Mouse (Mus musculus): Measurements from ENCODE around the gene Zfp868.

DNA sequence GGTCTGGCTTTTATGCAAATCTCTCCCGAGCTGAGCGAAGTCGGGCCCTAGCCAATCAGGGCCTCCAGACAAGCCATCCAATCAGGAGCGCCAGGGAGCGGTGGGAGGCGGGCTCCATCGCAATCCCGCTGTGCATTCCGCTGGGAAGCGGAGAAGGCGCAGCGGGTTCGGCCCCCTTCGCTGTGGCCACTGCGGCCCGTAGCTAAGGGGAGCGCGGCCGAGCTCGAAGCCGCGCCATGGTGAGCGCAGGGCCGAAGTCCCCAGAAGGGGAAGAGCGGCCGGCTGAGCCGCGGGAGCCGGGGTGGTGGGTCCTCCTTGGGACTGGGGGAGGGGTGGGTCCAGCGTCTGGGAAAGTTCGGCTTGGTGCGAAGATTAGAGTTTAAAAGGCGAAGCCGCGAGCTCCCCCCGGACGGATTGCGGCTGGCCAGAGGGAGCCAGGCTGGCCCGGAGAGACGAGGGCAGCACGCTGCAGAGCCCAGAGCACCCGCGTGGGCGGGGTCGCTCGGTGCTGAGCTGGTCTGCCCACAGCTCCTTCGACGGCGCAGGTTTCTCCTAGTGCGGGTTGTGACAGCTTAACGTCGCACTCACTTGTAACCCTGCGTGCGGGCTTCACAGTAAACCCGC lies 29.1 kb upstream of the Zfp868 start, which contains the start of gene Zfp964:
- TF ChIP-seq POLR2A (IDR thresholded peaks at IDR 0.05; ENCODE audit: control insufficient read depth, low read depth, low read length): peak; percentile 77
- TF ChIP-seq CTCF (IDR thresholded peaks at IDR 0.05; ENCODE audit: control insufficient read depth, insufficient read depth, insufficient replicate concordance, low read depth, low read length): no peak

Data from testis, adult 2 months (tissue).